Mouse (Mus musculus): ENCODE measurements around the gene Tpcn2. TPM values are rescaled to one million over a fixed set of nuclear protein-coding genes. Genes with fewer than 3 reads are reported as not detected.

Gene Tpcn2
- polyA plus RNA-seq, 1 experiment from 2014 or later, result 5.9 TPM

GRCm38 (mm10) chr7:145194455-145195161 lies 89.2 kb downstream of the Tpcn2 start:
- H3K4me2 ChIP-seq (replicated peaks), result no peak overlapping the region
- H3K9ac ChIP-seq (replicated peaks), result no peak overlapping the region
- 68% methylated on average over 3 of the region's 3 CpGs for WGBS
- H3K27ac ChIP-seq (replicated peaks), result no peak overlapping the region
- no peak overlapping the region for H3K4me3 ChIP-seq
- peaks cover 28% of the 10 kb centered on the region for H3K4me1 ChIP-seq
- 0 out of 2 replicates have a peak, but pooled peaks cover 5% of the 10 kb centered on the region for H3K27me3 ChIP-seq
- H3K9me3 ChIP-seq, result no peaks in the 10 kb centered on the region
- no peak for ATAC-seq (ENCODE audit: low FRiP score, low read depth)
- H3K36me3 ChIP-seq, result no peaks in the 10 kb centered on the region

- Histone ChIP-seq H3K4me3 (no peak overlapping the region), H3K4me2 (replicated peaks) (no peak overlapping the region), H3K27ac (replicated peaks) (no peak overlapping the region), H3K9ac (replicated peaks) (no peak overlapping the region), H3K36me3 (no peaks in the 10 kb centered on the region), H3K4me1 (peaks cover 25% of the 10 kb centered on the region), H3K27me3 (no peaks in the 10 kb centered on the region), H3K9me3 (no peaks in the 10 kb centered on the region)
- 86% methylated on average over 6 of the region's 6 CpGs for WGBS
- ATAC-seq (ENCODE audit: low FRiP score, low read depth), result no peak
Observed at GRCm38 (mm10) chr7:145192836-145193235, 91.0 kb downstream of the Tpcn2 start.

- no peak overlapping the region for H3K4me2 ChIP-seq (replicated peaks)
- H3K9me3 ChIP-seq, result no peaks in the 10 kb centered on the region
- no peak overlapping the region for H3K9ac ChIP-seq (replicated peaks)
- H3K4me3 ChIP-seq, result no peak overlapping the region
- no peak overlapping the region for H3K27ac ChIP-seq (replicated peaks)
- no peaks in the 10 kb centered on the region for H3K27me3 ChIP-seq
- ATAC-seq (ENCODE audit: low FRiP score, low read depth), result no peak
- H3K4me1 ChIP-seq, result peaks cover 15% of the 10 kb centered on the region
- no peaks in the 10 kb centered on the region for H3K36me3 ChIP-seq
Observed at GRCm38 (mm10) chr7:145190520-145190919, 93.3 kb downstream of the Tpcn2 start.

GRCm38 (mm10) chr7:145189342-145189741 lies 94.5 kb downstream of the Tpcn2 start:
- WGBS, result 46% methylated on average over 8 of the region's 8 CpGs
- no peaks in the 10 kb centered on the region for H3K9me3 ChIP-seq
- no peak for ATAC-seq (ENCODE audit: low FRiP score, low read depth)

GRCm38 (mm10) chr7:145187802-145188201 lies 96.0 kb downstream of the Tpcn2 start:
- 75% methylated on average over 3 of the region's 3 CpGs for WGBS
- no peak overlapping the region for H3K4me3 ChIP-seq
- no peak overlapping the region for H3K27ac ChIP-seq (replicated peaks)
- H3K9me3 ChIP-seq, result no peaks in the 10 kb centered on the region
- peaks cover 4% of the 10 kb centered on the region; the same call in 1 of the 2 replicates for H3K4me1 ChIP-seq
- no peak overlapping the region for H3K9ac ChIP-seq (replicated peaks)
- H3K27me3 ChIP-seq, result no peaks in the 10 kb centered on the region
- H3K4me2 ChIP-seq (replicated peaks), result no peak overlapping the region
- ATAC-seq (ENCODE audit: low FRiP score, low read depth), result no peak
- no peaks in the 10 kb centered on the region for H3K36me3 ChIP-seq

More at GRCm38 (mm10) chr7:145189342-145189741, 94.5 kb downstream of the Tpcn2 start:
- Histone ChIP-seq H3K9ac (replicated peaks) (no peak overlapping the region), H3K36me3 (no peaks in the 10 kb centered on the region), H3K27me3 (no peaks in the 10 kb centered on the region), H3K4me3 (no peak overlapping the region), H3K4me2 (replicated peaks) (no peak overlapping the region), H3K27ac (replicated peaks) (no peak overlapping the region), H3K4me1 (peaks cover 7% of the 10 kb centered on the region; the same call in 1 of the 2 replicates)

- Histone ChIP-seq H3K4me2 (replicated peaks) (no peak overlapping the region), H3K4me1 (peaks cover 22% of the 10 kb centered on the region; the same call in 1 of the 2 replicates), H3K4me3 (no peak overlapping the region), H3K36me3 (no peaks in the 10 kb centered on the region), H3K9ac (replicated peaks) (no peak overlapping the region), H3K27ac (replicated peaks) (no peak overlapping the region), H3K9me3 (no peaks in the 10 kb centered on the region), H3K27me3 (peaks cover 4% of the 10 kb centered on the region; the same call in 1 of the 2 replicates)
- 68% methylated on average over 4 of the region's 4 CpGs for WGBS
- no peak for ATAC-seq (ENCODE audit: low FRiP score, low read depth)
Observed at GRCm38 (mm10) chr7:145182388-145182787, 101.4 kb downstream of the Tpcn2 start.

GRCm38 (mm10) chr7:145181376-145182034 lies 102.3 kb downstream of the Tpcn2 start:
- H3K4me1 ChIP-seq, result peaks cover 31% of the 10 kb centered on the region
- H3K4me2 ChIP-seq (replicated peaks), result no peak overlapping the region
- ATAC-seq (ENCODE audit: low FRiP score, low read depth), result no peak
- no peak overlapping the region for H3K27ac ChIP-seq (replicated peaks)
- peaks cover 4% of the 10 kb centered on the region; the same call in 1 of the 2 replicates for H3K27me3 ChIP-seq
- no peaks in the 10 kb centered on the region for H3K9me3 ChIP-seq
- H3K36me3 ChIP-seq, result no peaks in the 10 kb centered on the region
- WGBS, result 77% methylated on average over 11 of the region's 11 CpGs
- no peak overlapping the region for H3K4me3 ChIP-seq
- no peak overlapping the region for H3K9ac ChIP-seq (replicated peaks)

GRCm38 (mm10) chr7:145179691-145180091 lies 104.1 kb downstream of the Tpcn2 start:
- ATAC-seq (ENCODE audit: low FRiP score, low read depth), result no peak
- Histone ChIP-seq H3K36me3 (no peaks in the 10 kb centered on the region), H3K9ac (replicated peaks) (no peak overlapping the region), H3K27ac (replicated peaks) (no peak overlapping the region), H3K27me3 (peaks cover 4% of the 10 kb centered on the region; the same call in 1 of the 2 replicates), H3K9me3 (no peaks in the 10 kb centered on the region), H3K4me1 (peaks cover 38% of the 10 kb centered on the region), H3K4me2 (replicated peaks) (no peak overlapping the region), H3K4me3 (no peak overlapping the region)
- 51% methylated on average over 5 of the region's 5 CpGs for WGBS

- 29% methylated on average over 15 of the region's 15 CpGs for WGBS
- Histone ChIP-seq H3K9me3 (no peaks in the 10 kb centered on the region), H3K9ac (replicated peaks) (no peak overlapping the region), H3K27ac (replicated peaks) (peak overlapping the region; percentile 61), H3K4me1 (peaks cover 57% of the 10 kb centered on the region), H3K4me2 (replicated peaks) (no peak overlapping the region), H3K4me3 (no peak overlapping the region), H3K36me3 (no peaks in the 10 kb centered on the region), H3K27me3 (peaks cover 7% of the 10 kb centered on the region; the same call in 1 of the 2 replicates)
- no peak for ATAC-seq (ENCODE audit: low FRiP score, low read depth)
Observed at GRCm38 (mm10) chr7:145176750-145177589, 106.8 kb downstream of the Tpcn2 start.

- peak overlapping the region; percentile 41 for H3K4me2 ChIP-seq (replicated peaks)
- peak; percentile 44 for ATAC-seq (ENCODE audit: low FRiP score, low read depth)
- H3K27me3 ChIP-seq, result peaks cover 7% of the 10 kb centered on the region; the same call in 1 of the 2 replicates
Observed at GRCm38 (mm10) chr7:145173563-145173962, 110.2 kb downstream of the Tpcn2 start.

GRCm38 (mm10) chr7:145173116-145173515 lies 110.7 kb downstream of the Tpcn2 start:
- no peaks in the 10 kb centered on the region for H3K36me3 ChIP-seq
- peak overlapping the region; percentile 41 for H3K4me2 ChIP-seq (replicated peaks)
- peaks cover 7% of the 10 kb centered on the region; the same call in 1 of the 2 replicates for H3K27me3 ChIP-seq
- 0 out of 2 replicates have a peak overlapping the region, but pooled peaks have one; percentile 13 for H3K9ac ChIP-seq (replicated peaks)
- peak overlapping the region; percentile 12; the same call in 1 of the 2 replicates for H3K4me3 ChIP-seq
- ATAC-seq (ENCODE audit: low FRiP score, low read depth), result peak; percentile 92
- H3K9me3 ChIP-seq, result no peaks in the 10 kb centered on the region
- H3K27ac ChIP-seq (replicated peaks), result peak overlapping the region; percentile 77
- WGBS, result 2% methylated on average over 12 of the region's 12 CpGs
- H3K4me1 ChIP-seq, result peaks cover 37% of the 10 kb centered on the region

More at GRCm38 (mm10) chr7:145173563-145173962, 110.2 kb downstream of the Tpcn2 start:
- 31% methylated on average over 15 of the region's 15 CpGs for WGBS
- peak overlapping the region; percentile 77 for H3K27ac ChIP-seq (replicated peaks)
- H3K36me3 ChIP-seq, result no peaks in the 10 kb centered on the region
- 0 out of 2 replicates have a peak overlapping the region, but pooled peaks have one; percentile 12 for H3K4me3 ChIP-seq
- no peak overlapping the region for H3K9ac ChIP-seq (replicated peaks)
- H3K4me1 ChIP-seq, result peaks cover 37% of the 10 kb centered on the region
- H3K9me3 ChIP-seq, result no peaks in the 10 kb centered on the region
